Comparison of ENCODE assay signal across 26 mouse cellular contexts in genomic region chr4:27979210-27979771, GRCm38 (mm10).
DNase-seq lines count a peak whose midpoint lies in the region; ATAC-seq lines count a peak whose summit lies in the region.
"Had no signal": no experiment of that assay in that cellular context is flagged by ENCODE, and none has a peak within 500 bp of the region (broad histone marks: within the 10 kb centered on the region; RNA-seq: fewer than 3 reads in every experiment).

No protein-coding gene starts in this region.

- peaks cover 21% of the 10 kb centered on the region for H3K27me3 ChIP-seq in midbrain, embryonic 12.5 days
- H3K27me3 ChIP-seq in midbrain, embryonic 10.5 days (ENCODE audit: low read depth, poor library complexity, severe bottlenecking) = peaks cover 93% of the 10 kb centered on the region
- H3K27me3 ChIP-seq in forebrain, embryonic 12.5 days = no peaks in the 10 kb centered on the region
- no peaks in the 10 kb centered on the region for H3K27me3 ChIP-seq in forebrain, embryonic 15.5 days
- H3K27me3 ChIP-seq: heart, embryonic 13.5 days; kidney, embryonic 15.5 days; limb, embryonic 12.5 days; liver, embryonic 15.5 days; neural tube, embryonic 12.5 days had no signal

- no peak overlapping the region for H3K9ac ChIP-seq in midbrain, embryonic 12.5 days (replicated peaks)
- H3K9ac ChIP-seq in forebrain, embryonic 12.5 days = no peak overlapping the region
- no peak overlapping the region for H3K9ac ChIP-seq in forebrain, embryonic 15.5 days (replicated peaks)
- H3K9ac ChIP-seq: heart, embryonic 13.5 days; hindbrain, embryonic 14.5 days; kidney, embryonic 15.5 days; limb, embryonic 12.5 days; liver, embryonic 15.5 days; lung, embryonic 14.5 days; neural tube, embryonic 12.5 days had no signal

- peaks cover 3% of the 10 kb centered on the region; the same call in 1 of the 2 replicates for H3K4me1 ChIP-seq in midbrain, embryonic 12.5 days
- H3K4me1 ChIP-seq in midbrain, embryonic 10.5 days = peaks cover 22% of the 10 kb centered on the region
- H3K4me1 ChIP-seq in forebrain, embryonic 12.5 days = no peaks in the 10 kb centered on the region; the same call in 1 of the 2 replicates
- peaks cover 4% of the 10 kb centered on the region; the same call in 1 of the 2 replicates for H3K4me1 ChIP-seq in forebrain, embryonic 15.5 days
- H3K4me1 ChIP-seq: heart, embryonic 13.5 days; kidney, embryonic 15.5 days; limb, embryonic 12.5 days; liver, embryonic 15.5 days; neural tube, embryonic 12.5 days had no signal

- WGBS in midbrain, embryonic 12.5 days = 13% methylated on average over 4 of the region's 4 CpGs
- WGBS in midbrain, embryonic 10.5 days = 39% methylated on average over 4 of the region's 4 CpGs
- WGBS in forebrain, embryonic 12.5 days = 18% methylated on average over 4 of the region's 4 CpGs
- 11% methylated on average over 4 of the region's 4 CpGs for WGBS in forebrain, embryonic 15.5 days

- no peak overlapping the region for H3K4me3 ChIP-seq in midbrain, embryonic 12.5 days
- H3K4me3 ChIP-seq in midbrain, embryonic 10.5 days = no peak overlapping the region
- H3K4me3 ChIP-seq in forebrain, embryonic 12.5 days (replicated peaks) = no peak overlapping the region
- no peak overlapping the region for H3K4me3 ChIP-seq in forebrain, embryonic 15.5 days
- H3K4me3 ChIP-seq: heart, embryonic 13.5 days; kidney, embryonic 15.5 days; limb, embryonic 12.5 days; liver, embryonic 15.5 days; myocyte; neural tube, embryonic 12.5 days had no signal

- peak; percentile 75 for ATAC-seq in midbrain, embryonic 12.5 days (ENCODE audit: low FRiP score, low read depth)
- peak; percentile 63; the same call in 1 of the 2 replicates for ATAC-seq in forebrain, embryonic 12.5 days (ENCODE audit: low FRiP score)
- peak; percentile 70 for ATAC-seq in forebrain, embryonic 15.5 days (replicated peaks)

- no peak overlapping the region for H3K27ac ChIP-seq in midbrain, embryonic 12.5 days (replicated peaks)
- H3K27ac ChIP-seq in midbrain, embryonic 10.5 days (replicated peaks) = no peak overlapping the region
- H3K27ac ChIP-seq in forebrain, embryonic 12.5 days = no peak overlapping the region
- H3K27ac ChIP-seq in forebrain, embryonic 15.5 days (replicated peaks) = no peak overlapping the region
- H3K27ac ChIP-seq: heart, embryonic 13.5 days; hindbrain, embryonic 14.5 days; kidney, embryonic 15.5 days; limb, embryonic 12.5 days; liver, embryonic 15.5 days; neural tube, embryonic 12.5 days; stomach, postnatal 0 days had no signal

- H3K36me3 ChIP-seq in midbrain, embryonic 12.5 days = no peaks in the 10 kb centered on the region
- no peaks in the 10 kb centered on the region for H3K36me3 ChIP-seq in midbrain, embryonic 10.5 days
- H3K36me3 ChIP-seq in forebrain, embryonic 12.5 days (replicated peaks) = no peaks in the 10 kb centered on the region
- H3K36me3 ChIP-seq in forebrain, embryonic 15.5 days = no peaks in the 10 kb centered on the region
- H3K36me3 ChIP-seq: heart, embryonic 13.5 days; kidney, embryonic 15.5 days; limb, embryonic 12.5 days; liver, embryonic 15.5 days; neural tube, embryonic 12.5 days had no signal

- no peak overlapping the region for H3K4me2 ChIP-seq in midbrain, embryonic 12.5 days (replicated peaks)
- H3K4me2 ChIP-seq in forebrain, embryonic 12.5 days = peak overlapping the region; percentile 24; the same call in 1 of the 2 replicates
- H3K4me2 ChIP-seq in forebrain, embryonic 15.5 days (replicated peaks) = peak overlapping the region; percentile 23
- H3K4me2 ChIP-seq: heart, embryonic 13.5 days; hindbrain, embryonic 14.5 days; kidney, embryonic 15.5 days; limb, embryonic 12.5 days; liver, embryonic 15.5 days; lung, embryonic 14.5 days; neural tube, embryonic 12.5 days had no signal

- no peak for DNase-seq in midbrain, embryonic 10.5 days (ENCODE audit: low spot score)
- DNase-seq in adrenal gland, adult 18-20 months (ENCODE audit: low spot score in 2 of 2) = no peak
- DNase-seq in urinary bladder, postnatal 36 days (ENCODE audit: low spot score in 2 of 2) = no peak
- DNase-seq: adrenal gland, postnatal 14 days; B cell, adult 2 months; cerebellum, adult 18-20 months; cerebellum, postnatal 14 days; gastrocnemius, postnatal 10 days; heart, postnatal 10 days; kidney, adult 11 months; kidney, postnatal 25 days; lung, postnatal 14 days; right cerebral cortex, adult 18-20 months; thymus, postnatal 4 days had no signal

- no peaks in the 10 kb centered on the region for H3K9me3 ChIP-seq in midbrain, embryonic 12.5 days
- H3K9me3 ChIP-seq in midbrain, embryonic 10.5 days (replicated peaks) = no peaks in the 10 kb centered on the region
- H3K9me3 ChIP-seq in forebrain, embryonic 12.5 days = no peaks in the 10 kb centered on the region
- no peaks in the 10 kb centered on the region for H3K9me3 ChIP-seq in forebrain, embryonic 15.5 days
- H3K9me3 ChIP-seq: heart, embryonic 13.5 days; kidney, embryonic 15.5 days; limb, embryonic 12.5 days; liver, embryonic 15.5 days; neural tube, embryonic 12.5 days had no signal
